Mouse (Mus musculus) heart, postnatal 14 days (tissue): Measurements from ENCODE around the gene Olfr1260. TPM values are rescaled to one million over a fixed set of nuclear protein-coding genes. Genes with fewer than 3 reads are reported as not detected.

Experiments
- DNase-seq, 2 experiments: peaks; one replicate each; pipeline ENCODE4 v3.0.0; 2021 to 2022
- intact Hi-C: fragments of 180-260 bp; cut with DNase I; formaldehyde crosslinking; loops from one replicate; pipeline ENCODE4 v1.15.1; 2025
- long read RNA-seq, 2 experiments: library from polyadenylated mRNA; stranded (forward); transcript quantifications; one replicate each; pipeline ENCODE4 v2.0.0; 2021
- total RNA-seq, 2 experiments: library from RNA; stranded (reverse); gene quantifications; 2 replicates each; pipeline ENCODE4 v1.2.3; 2021

Gene Olfr1260
- total RNA-seq, result not detected
- long read RNA-seq, experiment 1, result 0 reads
- long read RNA-seq, experiment 2, result 0 reads

GRCm38 (mm10) chr2:89974184-89974583 is at the start of gene Olfr1260:
Olfr1260 (plus strand) TSS chr2:89974340.
- intact Hi-C loops, result no loop called here
- DNase-seq, result no peak

- no peak for DNase-seq
- intact Hi-C loops, result no loop called here
Observed at GRCm38 (mm10) chr2:89927009-89927408, 47.1 kb upstream of the Olfr1260 start, which contains the start of gene Olfr1258. Olfr1258 (plus strand) TSS chr2:89927309.

DNA sequence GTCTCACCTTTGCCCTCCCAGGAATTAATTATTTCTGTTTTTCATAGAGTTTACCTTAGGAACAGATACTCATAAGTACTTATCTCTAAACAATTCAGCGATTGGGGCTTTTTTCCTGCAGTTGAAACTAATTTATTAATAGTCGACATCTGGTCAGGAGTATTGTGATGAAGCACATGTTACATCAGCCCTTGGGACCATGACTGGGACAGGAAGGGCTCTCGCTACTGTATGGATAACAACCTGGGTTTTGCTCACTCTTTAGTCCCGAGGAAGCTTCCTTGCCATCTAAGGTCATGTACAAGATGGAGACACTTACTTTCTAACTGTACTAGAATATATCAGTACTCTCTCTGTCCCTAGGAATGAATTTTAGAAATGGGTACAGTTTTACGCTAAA is 25.6 kb upstream of the Olfr1260 start, which contains the start of gene Olfr1259:
Gene Olfr1259 (minus strand): TSS at position 101 of the 400 bp plus-strand sequence.
- intact Hi-C loops, result no loop called here

GRCm38 (mm10) chr2:89977709-89978108 is 3.6 kb downstream of the Olfr1260 start:
- intact Hi-C loops, result no loop called here
- no peak for DNase-seq

More for the DNA sequence above, 25.6 kb upstream of the Olfr1260 start, which contains the start of gene Olfr1259:
- no peak for DNase-seq

DNA sequence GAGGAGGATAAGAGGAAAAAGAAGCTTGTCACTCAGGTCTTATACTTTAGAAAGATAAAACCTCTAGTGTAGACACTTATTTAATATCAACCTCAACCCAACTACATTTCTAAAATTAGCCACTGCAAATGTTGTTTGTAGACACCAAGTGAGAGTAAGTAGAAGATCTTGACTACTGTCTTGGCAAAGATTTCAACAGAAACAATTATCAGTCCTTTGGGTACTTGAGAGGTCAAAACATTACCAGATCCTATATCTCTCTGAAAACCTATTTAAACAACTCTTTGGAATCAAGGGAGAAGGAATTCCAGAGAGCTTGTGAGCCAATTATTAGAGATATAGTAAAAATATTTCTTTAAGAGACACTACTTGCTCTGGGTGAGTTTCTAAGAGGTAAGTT is 16.8 kb downstream of the Olfr1260 start, which contains the start of gene Olfr1261:
Gene Olfr1261 (plus strand): TSS at position 301 of the 400 bp plus-strand sequence.
- intact Hi-C loops, result no loop called here

DNA sequence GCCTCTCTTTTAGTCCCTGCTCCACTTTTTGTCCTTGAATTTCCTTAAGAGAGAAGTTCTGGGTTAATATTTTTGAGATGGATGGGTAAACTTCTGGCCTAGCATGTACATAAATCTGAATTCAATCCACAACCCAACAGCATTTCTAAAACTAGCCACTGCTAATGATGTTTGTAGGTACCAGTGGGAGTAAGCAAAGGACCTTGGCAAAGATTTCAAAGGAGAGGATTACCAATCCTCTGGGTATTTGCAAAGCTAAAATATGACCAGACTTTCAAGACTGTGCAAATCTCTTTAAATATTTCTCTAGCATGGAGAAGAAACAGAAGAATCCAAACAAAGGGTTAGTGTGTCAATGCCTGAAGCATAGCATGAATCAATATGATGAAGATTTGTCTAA is 25.7 kb downstream of the Olfr1260 start, which contains the start of gene Olfr1262:
Gene Olfr1262 (plus strand): TSS at position 301 of the 400 bp plus-strand sequence.
- intact Hi-C loops, result no loop called here
- DNase-seq, result no peak

More for the DNA sequence above, 16.8 kb downstream of the Olfr1260 start, which contains the start of gene Olfr1261:
- no peak for DNase-seq

- intact Hi-C loops, result no loop called here
- no peak for DNase-seq
Observed at GRCm38 (mm10) chr2:90011831-90012230, 37.7 kb downstream of the Olfr1260 start, which contains the start of gene Olfr1263. Olfr1263 (plus strand) TSS chr2:90012131.

- DNase-seq, result no peak
- intact Hi-C loops, result no loop called here
Observed at GRCm38 (mm10) chr2:90025477-90025876, 51.3 kb downstream of the Olfr1260 start, which contains the start of gene Olfr1264. Olfr1264 (minus strand) TSS chr2:90025577.

Other genes starting within 250 kb of the Olfr1260 start
- not detected for gene Olfr1252, start 249.3 kb upstream of the Olfr1260 start, total RNA-seq
- gene Olfr1253, start 217.2 kb upstream of the Olfr1260 start, total RNA-seq, result not detected
- not detected for gene Olfr1254, start 180.7 kb upstream of the Olfr1260 start, total RNA-seq
- not detected for gene Olfr1255, start 162.3 kb upstream of the Olfr1260 start, total RNA-seq
- gene Olfr1256, start 132.8 kb upstream of the Olfr1260 start, total RNA-seq, result not detected
- gene Olfr48, start 126.1 kb upstream of the Olfr1260 start, total RNA-seq, result not detected
- not detected for gene Olfr1257, start 95.9 kb upstream of the Olfr1260 start, total RNA-seq
- gene Olfr1258, start 47.0 kb upstream of the Olfr1260 start, total RNA-seq, result not detected
- not detected for gene Olfr1259, start 25.7 kb upstream of the Olfr1260 start, total RNA-seq
- not detected for gene Olfr1261, start 16.9 kb downstream of the Olfr1260 start, total RNA-seq
- not detected for gene Olfr1262, start 25.8 kb downstream of the Olfr1260 start, total RNA-seq
- gene Olfr1263, start 37.8 kb downstream of the Olfr1260 start, total RNA-seq, result not detected
- gene Olfr1264, start 51.2 kb downstream of the Olfr1260 start, total RNA-seq, result not detected
- not detected for gene Olfr1265, start 61.0 kb downstream of the Olfr1260 start, total RNA-seq
- gene Olfr140, start 89.3 kb downstream of the Olfr1260 start, total RNA-seq, result not detected
- gene Olfr1269, start 147.1 kb downstream of the Olfr1260 start, total RNA-seq, result not detected
- gene Olfr32, start 168.0 kb downstream of the Olfr1260 start, total RNA-seq, result not detected
- gene Olfr1270, start 178.8 kb downstream of the Olfr1260 start, total RNA-seq, result not detected